Mouse (Mus musculus) erythroblast, embryonic 14.5 days (primary cell): ENCODE measurements around the gene Slc38a3. TPM values are rescaled to one million over a fixed set of nuclear protein-coding genes. Genes with fewer than 3 reads are reported as not detected.
A peak's percentile ranks its signal among the peaks of the same experiment; 100 is the strongest.

Source experiments
- H3K27me3 ChIP-seq: 2 replicates; pipeline ENCODE4 v1.6.1; 2012; ENCODE audit warnings: inconsistent platforms; ENCODE audit not compliant: control insufficient read depth
- H3K36me3 ChIP-seq: 2 replicates; pipeline ENCODE4 v1.6.1; 2012; ENCODE audit warnings: mild to moderate bottlenecking, inconsistent platforms; ENCODE audit not compliant: control insufficient read depth
- H3K4me1 ChIP-seq: 2 replicates; pipeline ENCODE4 v1.6.1; 2012; ENCODE audit warnings: inconsistent platforms; ENCODE audit not compliant: control insufficient read depth
- H3K4me3 ChIP-seq: replicated peaks from 2 replicates; pipeline ENCODE3; 2012; ENCODE audit warnings: moderate library complexity, mild to moderate bottlenecking, inconsistent platforms
- H3K9me3 ChIP-seq: 2 replicates; pipeline ENCODE4 v1.6.1; 2012; ENCODE audit warnings: low read length, inconsistent platforms, mixed read lengths; ENCODE audit not compliant: control insufficient read depth
- GATA1 ChIP-seq: IDR thresholded peaks from 2 replicates; pipeline ENCODE4 v1.6.1; 2012; ENCODE audit warnings: low read length, inconsistent platforms, mixed read lengths
- TAL1 ChIP-seq: IDR thresholded peaks from 3 replicates; pipeline ENCODE4 v1.6.1; 2012; ENCODE audit warnings: low read length, inconsistent platforms, mixed read lengths
- polyA plus RNA-seq: library from polyadenylated mRNA; stranded (reverse); fragments of >175 nt; gene quantifications from 2 replicates; pipeline ENCODE4 v1.2.3, GENCODE M21; 2012

Slc38a3 gene
- polyA plus RNA-seq, 1 experiment = 0.05 TPM

DNA sequence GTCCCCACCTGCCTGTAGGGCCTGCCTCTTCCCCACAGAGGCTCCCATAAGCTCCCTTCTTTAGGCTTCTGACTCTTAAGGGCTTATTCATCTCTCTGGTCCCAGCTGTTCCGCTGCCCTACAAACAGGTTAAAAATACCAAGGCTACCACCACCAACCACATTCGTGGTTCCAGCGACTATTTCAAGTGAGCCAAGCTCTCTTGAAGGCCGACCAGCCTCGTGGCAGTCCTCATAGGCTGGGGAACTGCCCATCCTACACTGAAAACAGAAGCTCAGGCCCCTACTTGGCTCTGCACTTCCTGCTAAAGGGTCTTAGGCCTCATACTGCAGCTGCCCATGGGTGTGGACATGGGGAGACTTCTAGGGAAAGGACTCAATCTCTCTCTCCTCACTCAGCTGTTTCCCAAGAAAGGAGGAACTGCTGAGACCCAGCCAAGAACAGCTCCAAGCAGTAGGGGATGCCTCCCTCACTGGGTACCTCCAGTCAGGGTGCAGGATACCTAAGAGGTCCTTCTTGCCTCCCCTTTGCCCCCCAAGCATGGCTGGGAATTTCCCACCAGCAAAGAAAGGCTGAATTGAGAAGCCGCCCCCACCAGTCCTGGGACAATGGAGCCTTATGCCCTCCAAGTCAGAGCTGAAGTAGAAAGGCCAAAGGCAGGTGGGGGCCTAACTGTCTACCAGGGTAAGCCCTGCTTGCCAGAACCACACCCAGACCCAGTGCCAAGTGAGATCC is 57.7 kb downstream of the Slc38a3 start:
- H3K4me1 ChIP-seq = peaks cover 44% of the 10 kb centered on the region
- no peak for TF ChIP-seq TAL1
- TF ChIP-seq GATA1 = no peak
- H3K36me3 ChIP-seq = peaks cover 30% of the 10 kb centered on the region

DNA sequence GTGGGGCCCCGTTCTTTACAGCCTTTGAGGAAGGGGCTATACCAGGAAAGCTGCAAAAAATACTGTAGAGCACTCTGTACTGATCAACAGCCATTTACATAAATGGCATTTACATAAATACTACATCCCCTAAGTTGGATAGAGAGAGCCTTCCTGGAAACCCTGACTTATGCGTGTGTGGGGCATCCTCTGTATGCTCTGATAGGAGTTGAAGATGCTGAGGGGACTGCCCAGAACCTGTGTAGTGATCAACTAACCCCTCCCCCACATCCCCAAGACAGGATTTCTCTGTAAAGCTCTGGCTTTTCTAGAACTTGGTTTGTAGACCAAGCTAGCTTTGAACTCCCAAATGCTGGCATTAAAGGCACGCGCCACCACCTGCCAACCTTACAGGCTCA is 59.9 kb downstream of the Slc38a3 start:
- Histone ChIP-seq H3K27me3 (peaks cover 8% of the 10 kb centered on the region), H3K36me3 (peaks cover 8% of the 10 kb centered on the region), H3K4me3 (no peak overlapping the region), H3K9me3 (no peaks in the 10 kb centered on the region), H3K4me1 (peaks cover 55% of the 10 kb centered on the region)
- no peak for TF ChIP-seq TAL1
- TF ChIP-seq GATA1 = no peak

More for the DNA sequence above, 57.7 kb downstream of the Slc38a3 start:
- H3K27me3 ChIP-seq = peaks cover 2% of the 10 kb centered on the region
- H3K9me3 ChIP-seq = no peaks in the 10 kb centered on the region
- H3K4me3 ChIP-seq = peak overlapping the region; percentile 65

DNA sequence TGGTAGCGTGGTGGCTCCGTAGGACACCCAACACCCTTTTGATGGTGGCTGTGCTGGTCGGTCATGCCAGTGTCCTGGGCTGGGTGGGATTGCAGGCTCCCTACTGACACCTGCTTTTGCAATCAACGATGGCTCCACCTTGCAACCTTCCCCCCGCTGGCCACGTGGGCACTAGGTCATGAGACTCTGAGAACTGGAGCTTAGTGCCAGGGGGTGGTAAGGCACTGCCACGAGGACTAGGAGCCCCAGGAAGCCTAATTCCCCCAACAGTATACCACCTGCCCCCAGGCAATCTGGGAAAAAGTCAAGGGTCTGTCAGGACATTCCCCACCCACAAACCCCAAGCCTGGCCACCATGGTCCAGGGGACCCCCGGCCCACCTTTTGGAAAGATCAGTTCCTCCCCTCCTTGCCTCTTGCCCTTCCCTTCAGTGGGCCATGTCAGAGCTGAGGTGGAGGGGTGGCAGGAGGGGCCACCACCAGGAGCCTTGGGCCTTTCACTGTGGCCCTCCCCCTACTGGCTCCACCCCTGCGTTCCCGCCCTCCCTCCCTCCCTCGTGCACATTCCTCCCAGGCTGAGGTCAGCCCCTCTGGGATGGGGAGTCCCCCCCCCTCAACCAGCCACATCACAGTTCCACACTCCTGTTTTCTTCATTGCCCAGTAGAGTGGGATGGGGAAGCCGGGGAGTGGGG is 60.4 kb downstream of the Slc38a3 start, which contains the start of gene Sema3b:
Gene Sema3b (minus strand): TSS at position 489 of the 692 bp plus-strand sequence.
- Histone ChIP-seq H3K4me3 (no peak within 1 kb of the TSS), H3K4me1 (peaks cover 55% of the 10 kb centered on the region)
- no peak for TF ChIP-seq TAL1
- no peak for TF ChIP-seq GATA1

DNA sequence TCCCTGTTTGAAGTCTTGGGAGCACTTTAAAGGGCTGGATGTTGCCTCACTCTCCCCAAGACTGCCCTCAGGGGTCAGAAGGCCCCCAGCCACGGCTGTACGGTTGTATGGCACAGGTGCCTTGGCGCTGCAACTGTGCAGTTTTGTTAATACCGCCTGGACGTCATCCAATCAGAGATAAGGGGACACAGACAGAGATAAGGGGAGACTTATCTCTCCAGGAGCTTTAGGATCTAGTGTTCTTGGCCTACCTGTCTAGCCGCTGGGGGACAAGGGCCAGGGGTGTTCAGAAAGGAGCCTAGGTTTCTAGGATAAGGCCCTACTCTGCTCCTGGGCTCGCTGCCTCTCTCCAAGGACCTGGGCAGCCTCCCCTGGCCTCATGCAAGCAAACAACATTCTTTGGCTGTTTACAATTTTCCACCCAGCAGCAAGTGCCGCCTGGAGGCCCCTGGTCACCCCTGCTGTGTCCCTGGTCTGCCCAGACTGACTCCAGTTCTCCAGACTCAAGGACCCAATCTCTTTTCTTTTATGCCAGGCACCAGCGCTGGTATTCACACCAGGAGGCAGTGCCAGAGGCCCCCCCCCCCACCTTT is 61.6 kb downstream of the Slc38a3 start:
- Histone ChIP-seq H3K4me1 (peaks cover 49% of the 10 kb centered on the region), H3K27me3 (peaks cover 18% of the 10 kb centered on the region), H3K4me3 (no peak overlapping the region), H3K9me3 (no peaks in the 10 kb centered on the region), H3K36me3 (no peaks in the 10 kb centered on the region)
- TF ChIP-seq GATA1 (no peak), TAL1 (no peak)

More for the DNA sequence above, 60.4 kb downstream of the Slc38a3 start, which contains the start of gene Sema3b:
- H3K27me3 ChIP-seq = peaks cover 14% of the 10 kb centered on the region
- H3K9me3 ChIP-seq = no peaks in the 10 kb centered on the region
- peaks cover 2% of the 10 kb centered on the region for H3K36me3 ChIP-seq

DNA sequence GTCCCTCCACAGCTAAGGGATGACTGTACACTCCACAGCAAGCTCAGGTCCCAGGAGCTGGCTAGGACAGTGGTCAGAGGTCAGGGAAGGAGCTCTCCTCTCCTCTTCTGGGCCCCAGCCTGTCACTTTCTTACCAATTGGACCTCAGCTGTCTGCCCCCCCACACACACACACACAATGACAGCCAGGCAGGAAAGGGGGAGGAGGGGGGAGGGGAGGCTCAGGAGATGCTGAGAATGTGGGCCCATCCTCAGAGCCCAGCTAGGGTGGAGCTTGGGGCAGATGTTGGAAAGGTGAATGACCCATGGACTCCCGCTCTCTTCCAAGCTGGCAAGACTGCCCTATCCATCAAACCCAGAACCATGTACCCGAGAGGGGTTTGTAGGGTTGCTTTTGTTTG is 62.3 kb downstream of the Slc38a3 start:
- no peak for TF ChIP-seq TAL1
- no peak for TF ChIP-seq GATA1
- no peak overlapping the region for H3K4me3 ChIP-seq
- H3K36me3 ChIP-seq = no peaks in the 10 kb centered on the region
- H3K9me3 ChIP-seq = no peaks in the 10 kb centered on the region
- peaks cover 18% of the 10 kb centered on the region for H3K27me3 ChIP-seq
- H3K4me1 ChIP-seq = peaks cover 52% of the 10 kb centered on the region

DNA sequence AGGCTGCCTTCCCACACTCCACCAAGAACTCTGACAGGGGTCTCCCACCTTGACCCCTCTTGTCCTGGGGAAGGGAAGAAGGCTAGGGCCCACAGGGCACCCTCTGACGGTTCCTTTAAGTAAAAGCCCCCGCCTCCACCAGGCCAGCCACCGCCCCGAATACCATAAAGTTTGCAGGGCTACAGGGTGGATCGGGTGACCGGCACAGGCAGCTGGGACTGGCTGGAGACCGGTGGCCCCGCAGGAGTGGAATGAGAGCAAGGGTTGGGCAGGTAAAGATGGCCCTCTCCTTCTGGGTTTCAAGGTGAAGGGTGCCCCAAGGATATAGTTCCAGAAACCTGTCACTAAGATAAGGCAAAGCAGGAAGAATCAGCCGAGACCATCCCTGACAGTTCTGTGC is 62.7 kb downstream of the Slc38a3 start:
- Histone ChIP-seq H3K36me3 (no peaks in the 10 kb centered on the region), H3K27me3 (peaks cover 18% of the 10 kb centered on the region), H3K9me3 (no peaks in the 10 kb centered on the region), H3K4me3 (no peak overlapping the region), H3K4me1 (peaks cover 52% of the 10 kb centered on the region)
- TF ChIP-seq GATA1 (no peak), TAL1 (no peak)

DNA sequence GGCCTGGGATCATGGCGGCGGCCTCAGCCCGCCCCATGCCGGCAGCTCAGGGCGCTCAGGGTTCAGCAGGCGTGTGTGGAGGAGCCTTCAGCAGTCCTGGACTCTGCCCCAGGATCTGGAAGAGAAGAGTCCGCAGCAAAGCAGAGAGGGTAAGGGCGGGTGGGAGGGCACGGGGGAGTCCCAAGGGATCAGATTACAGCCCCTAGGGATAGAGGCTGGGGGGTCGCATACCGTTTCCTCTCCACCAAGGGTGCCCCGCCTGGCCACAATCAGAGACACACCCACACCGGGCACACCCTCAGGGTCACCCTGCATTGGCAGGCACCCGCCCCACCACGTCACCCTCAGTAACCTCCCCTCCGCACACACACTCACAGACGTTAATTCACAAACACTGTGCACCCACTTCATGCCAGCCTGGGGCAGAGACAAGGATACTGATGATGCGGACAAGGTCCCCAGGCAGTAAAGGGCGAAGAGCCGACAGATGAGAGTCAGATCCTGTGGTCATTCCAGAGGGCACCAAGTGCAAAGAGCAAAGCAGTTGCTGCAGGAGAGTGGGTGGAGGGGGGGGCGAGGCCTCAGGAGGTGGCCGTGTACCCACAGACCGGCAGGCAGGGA is 64.2 kb downstream of the Slc38a3 start:
- Histone ChIP-seq H3K4me3 (no peak overlapping the region), H3K9me3 (no peaks in the 10 kb centered on the region), H3K36me3 (no peaks in the 10 kb centered on the region), H3K27me3 (peaks cover 30% of the 10 kb centered on the region), H3K4me1 (peaks cover 56% of the 10 kb centered on the region)
- TF ChIP-seq GATA1 = no peak
- no peak for TF ChIP-seq TAL1

DNA sequence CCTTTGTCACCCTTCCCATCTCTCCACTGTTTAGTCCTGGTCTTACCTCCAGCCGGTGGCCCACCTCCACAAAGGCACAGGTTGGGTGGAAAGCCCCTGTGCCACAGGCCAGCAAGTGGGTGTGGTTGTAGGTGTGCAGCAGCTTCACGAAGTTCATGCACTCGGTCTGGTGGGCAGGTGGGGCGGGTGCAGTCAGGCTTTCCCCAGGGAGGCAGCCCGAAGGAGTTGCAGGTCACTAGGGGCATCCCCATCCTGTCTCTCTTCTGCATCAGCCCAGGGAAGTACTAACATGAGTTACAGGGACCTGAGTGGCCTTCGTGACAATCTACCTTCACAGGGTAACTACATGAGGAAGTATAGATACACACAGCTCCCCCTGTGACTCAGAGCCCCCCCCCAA is 66.1 kb downstream of the Slc38a3 start:
- Histone ChIP-seq H3K4me3 (no peak overlapping the region), H3K27me3 (peaks cover 49% of the 10 kb centered on the region), H3K36me3 (no peaks in the 10 kb centered on the region), H3K4me1 (peaks cover 58% of the 10 kb centered on the region), H3K9me3 (no peaks in the 10 kb centered on the region)
- no peak for TF ChIP-seq TAL1
- TF ChIP-seq GATA1 = no peak

DNA sequence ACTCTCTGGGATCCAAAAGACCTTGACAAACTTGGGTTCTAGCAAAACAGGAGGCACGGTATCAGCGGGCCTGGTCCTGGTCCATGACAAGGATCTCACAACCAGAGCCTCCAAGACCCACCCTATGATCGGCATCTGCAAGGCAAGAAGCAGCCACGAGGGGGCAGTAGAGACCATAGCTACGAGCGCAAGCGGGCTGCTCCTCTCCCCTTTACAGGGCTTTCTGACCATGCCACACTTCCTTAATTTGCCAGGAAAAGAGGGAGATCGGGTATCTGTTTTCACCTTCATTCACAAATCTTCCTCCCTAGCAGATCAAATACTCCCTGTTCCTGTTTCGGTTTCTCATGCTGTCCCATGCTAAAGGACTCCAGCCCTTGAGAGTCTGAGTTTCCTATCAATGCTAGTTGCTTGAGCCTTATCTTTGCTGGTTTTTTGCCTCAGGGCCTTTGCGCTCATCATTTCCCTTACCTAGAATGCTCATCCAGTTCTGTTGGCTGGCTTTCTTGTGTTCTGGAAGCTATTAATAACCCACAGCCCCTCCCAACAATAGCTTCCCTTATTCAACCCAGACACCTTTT is 67.2 kb downstream of the Slc38a3 start:
- Histone ChIP-seq H3K36me3 (no peaks in the 10 kb centered on the region), H3K4me1 (peaks cover 52% of the 10 kb centered on the region), H3K9me3 (no peaks in the 10 kb centered on the region), H3K4me3 (peak overlapping the region; percentile 39), H3K27me3 (peaks cover 51% of the 10 kb centered on the region)
- no peak for TF ChIP-seq TAL1
- TF ChIP-seq GATA1 = peak; percentile 30; the same call in 1 of the 2 replicates
